Mouse (Mus musculus) stomach, postnatal 0 days (tissue): ENCODE results near the gene Rnls. TPM values are rescaled to one million over a fixed set of nuclear protein-coding genes. Genes with fewer than 3 reads are reported as not detected.

Source experiments
- ATAC-seq: fragments of 200-750 bp; cut with Nextera tagmentation; 2 replicates; pipeline ENCODE4 v1.8.0; 2017; ENCODE audit not compliant: low FRiP score, low TSS enrichment
- DNase-seq: peaks from one replicate; pipeline ENCODE4 v3.0.0-alpha.2; 2016; ENCODE audit warnings: low spot score
- H3K27ac ChIP-seq: fragments of 300-500 bp; sonication (generic); replicated peaks from 2 replicates; pipeline ENCODE4 v1.5.1; 2014; ENCODE audit warnings: mild to moderate bottlenecking, control low read depth
- H3K27me3 ChIP-seq: fragments of 300-500 bp; sonication (generic); 2 replicates; pipeline ENCODE4 v1.6.1; 2014; ENCODE audit warnings: low read length; ENCODE audit not compliant: control insufficient read depth, insufficient read depth
- H3K36me3 ChIP-seq: fragments of 300-500 bp; sonication (generic); 2 replicates; pipeline ENCODE4 v1.6.1; 2014; ENCODE audit warnings: low read length, mixed read lengths; ENCODE audit not compliant: control insufficient read depth, insufficient read depth
- H3K4me1 ChIP-seq: fragments of 300-500 bp; sonication (generic); replicated peaks from 2 replicates; pipeline ENCODE4 v1.6.1; 2014; ENCODE audit warnings: antibody characterized with exemption; ENCODE audit not compliant: control insufficient read depth, insufficient read depth
- H3K4me2 ChIP-seq: fragments of 300-500 bp; sonication (generic); replicated peaks from 2 replicates; pipeline ENCODE4 v1.6.1; 2014; ENCODE audit warnings: low read depth, mild to moderate bottlenecking, control low read depth, moderate library complexity
- H3K4me3 ChIP-seq: fragments of 300-500 bp; sonication (generic); 2 replicates; pipeline ENCODE4 v1.5.1; 2014; ENCODE audit warnings: low read depth, low read length, control low read depth
- H3K9ac ChIP-seq: fragments of 300-500 bp; sonication (generic); 2 replicates; pipeline ENCODE4 v1.6.1; 2014; ENCODE audit warnings: mild to moderate bottlenecking, low read length, control low read depth, mixed read lengths
- H3K9me3 ChIP-seq: fragments of 300-500 bp; sonication (generic); 2 replicates; pipeline ENCODE4 v1.6.1; 2016; ENCODE audit warnings: low read length; ENCODE audit not compliant: control insufficient read depth
- CTCF ChIP-seq: IDR thresholded peaks from 2 replicates; pipeline ENCODE4 v1.5.1; 2016; ENCODE audit warnings: antibody characterized with exemption, low read depth, mild to moderate bottlenecking, moderate library complexity
- EP300 ChIP-seq: optimal IDR thresholded peaks from 2 replicates; pipeline ENCODE3; 2016; ENCODE audit warnings: antibody characterized with exemption
- WGBS: fragments of 180-500 bp; shearing (Covaris S2); extraction: QIAGEN DNeasy Blood & Tissue Kit; methylation state at CpG from one replicate; pipeline ENCODE4 v1.1.7; 2014; 5-methylcytosine and 5-hydroxymethylcytosine counted together
- polyA plus RNA-seq: library from polyadenylated mRNA; unstranded; fragments of >200 nt; fragmentation: Nextera tagmentation; extraction: Ambion mirVana; gene quantifications from 2 replicates; pipeline ENCODE4 v1.2.1, GENCODE M21; 2015

The Rnls gene
- polyA plus RNA-seq, 1 experiment from 2014 or later, result 5.2 TPM

DNA sequence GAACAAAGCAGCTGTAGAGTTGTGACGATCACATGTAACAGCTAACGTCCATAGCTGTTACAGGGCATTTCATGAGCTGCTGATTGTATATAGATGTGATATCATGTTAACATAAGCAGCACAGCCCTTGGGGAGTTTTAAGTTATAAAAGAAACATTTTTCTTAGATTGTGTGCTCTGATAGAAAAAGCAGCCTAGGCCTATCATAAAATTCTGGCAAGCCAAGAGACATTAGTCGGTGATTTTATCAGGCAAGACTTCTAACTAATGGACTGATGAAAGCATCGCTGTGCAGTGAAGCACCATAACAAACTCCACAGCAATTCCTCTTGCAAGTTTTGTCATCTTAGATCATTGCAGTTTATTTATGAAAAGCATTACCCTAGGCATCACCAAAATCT is 190.9 kb downstream of the Rnls start:
- DNase-seq (no peak), ATAC-seq (no peak)
- Histone ChIP-seq H3K27me3 (no peaks in the 10 kb centered on the region), H3K27ac (no peak overlapping the region), H3K9ac (no peak overlapping the region), H3K4me2 (no peak overlapping the region), H3K9me3 (no peaks in the 10 kb centered on the region), H3K36me3 (no peaks in the 10 kb centered on the region), H3K4me1 (no peaks in the 10 kb centered on the region), H3K4me3 (no peak overlapping the region)
- no peak for TF ChIP-seq CTCF
- no peak for TF ChIP-seq EP300
- 50% methylated on average over 4 of the region's 4 CpGs for WGBS

GRCm38 (mm10) chr19:33192064-33192463 is 200.0 kb downstream of the Rnls start:
- TF ChIP-seq CTCF, result no peak
- no peak for TF ChIP-seq EP300
- DNase-seq (no peak), ATAC-seq (no peak)
- Histone ChIP-seq H3K9ac (no peak overlapping the region), H3K4me2 (no peak overlapping the region), H3K9me3 (no peaks in the 10 kb centered on the region), H3K4me1 (no peaks in the 10 kb centered on the region), H3K36me3 (no peaks in the 10 kb centered on the region), H3K27me3 (no peaks in the 10 kb centered on the region), H3K27ac (no peak overlapping the region), H3K4me3 (no peak overlapping the region)
- WGBS, result 51% methylated on average over 2 of the region's 2 CpGs

GRCm38 (mm10) chr19:33188766-33189165 is 203.3 kb downstream of the Rnls start:
- ATAC-seq (no peak), DNase-seq (no peak)
- H3K4me1 ChIP-seq, result no peaks in the 10 kb centered on the region
- H3K9me3 ChIP-seq, result no peaks in the 10 kb centered on the region
- 59% methylated on average over 1 of the region's 1 CpGs for WGBS
- H3K36me3 ChIP-seq, result no peaks in the 10 kb centered on the region
- no peak overlapping the region for H3K4me3 ChIP-seq
- H3K9ac ChIP-seq, result no peak overlapping the region
- H3K4me2 ChIP-seq, result no peak overlapping the region
- no peak for TF ChIP-seq CTCF
- no peak for TF ChIP-seq EP300
- H3K27me3 ChIP-seq, result no peaks in the 10 kb centered on the region
- no peak overlapping the region for H3K27ac ChIP-seq

- Histone ChIP-seq H3K9ac (no peak overlapping the region), H3K9me3 (no peaks in the 10 kb centered on the region), H3K4me3 (no peak overlapping the region), H3K27me3 (no peaks in the 10 kb centered on the region), H3K4me2 (no peak overlapping the region), H3K4me1 (no peaks in the 10 kb centered on the region), H3K27ac (no peak overlapping the region), H3K36me3 (no peaks in the 10 kb centered on the region)
- TF ChIP-seq CTCF, result no peak
- no peak for TF ChIP-seq EP300
- WGBS, result 48% methylated on average over 5 of the region's 5 CpGs
- DNase-seq (no peak), ATAC-seq (no peak)
These were observed 212.5 kb downstream of the Rnls start for GRCm38 (mm10) chr19:33179595-33179994.

- Histone ChIP-seq H3K4me1 (no peaks in the 10 kb centered on the region), H3K9ac (no peak overlapping the region), H3K27me3 (no peaks in the 10 kb centered on the region), H3K9me3 (no peaks in the 10 kb centered on the region), H3K4me3 (no peak overlapping the region), H3K27ac (no peak overlapping the region), H3K36me3 (no peaks in the 10 kb centered on the region), H3K4me2 (no peak overlapping the region)
- ATAC-seq (no peak), DNase-seq (no peak)
- no peak for TF ChIP-seq EP300
- no peak for TF ChIP-seq CTCF
- 76% methylated on average over 3 of the region's 3 CpGs for WGBS
These were observed 213.2 kb downstream of the Rnls start for GRCm38 (mm10) chr19:33178866-33179265.

DNA sequence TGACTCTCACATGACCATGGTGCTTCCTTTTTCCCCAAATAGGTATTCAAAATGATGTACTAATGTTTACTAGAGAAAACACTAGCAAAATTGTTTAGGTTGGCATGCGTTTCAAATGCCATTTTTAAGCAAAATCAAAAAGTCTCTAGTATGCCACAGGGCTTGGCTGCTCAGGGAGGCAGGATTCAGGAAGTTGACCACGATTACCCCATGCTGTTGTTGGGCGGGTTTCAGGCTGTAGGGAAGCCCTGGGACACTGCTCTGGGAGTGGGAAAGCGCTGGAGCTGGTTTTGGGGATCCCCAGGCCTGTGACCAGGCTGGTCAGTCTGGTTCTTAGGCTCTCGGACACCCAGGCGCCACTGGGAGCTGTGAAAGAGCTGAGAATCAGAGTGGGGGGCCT is 213.7 kb downstream of the Rnls start:
- H3K4me3 ChIP-seq, result no peak overlapping the region
- TF ChIP-seq EP300, result no peak
- TF ChIP-seq CTCF, result no peak
- 63% methylated on average over 6 of the region's 6 CpGs for WGBS
- no peaks in the 10 kb centered on the region for H3K4me1 ChIP-seq
- no peak overlapping the region for H3K27ac ChIP-seq
- H3K36me3 ChIP-seq, result no peaks in the 10 kb centered on the region
- DNase-seq, result no peak
- no peaks in the 10 kb centered on the region for H3K27me3 ChIP-seq
- no peaks in the 10 kb centered on the region for H3K9me3 ChIP-seq
- H3K9ac ChIP-seq, result no peak overlapping the region
- H3K4me2 ChIP-seq, result no peak overlapping the region
- ATAC-seq, result no peak
